Comparison of ENCODE assay signal across 11 mouse cellular contexts in the genomic region with DNA sequence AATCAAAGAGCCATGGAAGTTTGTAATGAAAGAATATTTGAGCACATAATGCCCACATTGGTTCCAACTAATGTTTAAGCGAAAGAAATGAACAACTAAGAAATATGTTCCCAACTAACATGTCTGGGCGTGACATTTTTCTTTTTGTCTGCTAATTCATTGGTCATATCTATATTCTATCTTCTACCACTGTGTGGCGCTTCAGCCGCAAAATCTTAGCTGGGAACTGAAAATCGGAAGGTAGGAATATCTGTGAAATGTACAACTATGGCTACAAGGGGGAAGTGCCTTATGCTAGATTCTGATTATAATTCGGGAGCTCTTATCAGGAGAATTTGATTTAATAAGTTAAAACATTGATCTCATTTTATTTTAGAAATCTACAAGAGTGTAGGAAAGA.
DNase-seq lines count a peak whose midpoint lies in the region; ATAC-seq and TF ChIP-seq lines count a peak whose summit lies in the region.
"Had no signal": no experiment of that assay in that cellular context is flagged by ENCODE, and none has a peak within 500 bp of the region (broad histone marks: within the 10 kb centered on the region; RNA-seq: fewer than 3 reads in every experiment).

No protein-coding gene starts in this region.

- H3K27me3 ChIP-seq in embryonic facial prominence, embryonic 11.5 days (ENCODE audit: control insufficient read depth, insufficient read depth, low read length), result no peaks in the 10 kb centered on the region
- no peaks in the 10 kb centered on the region for H3K27me3 ChIP-seq in embryonic facial prominence, embryonic 10.5 days (replicated peaks; ENCODE audit: low read depth, poor library complexity, severe bottlenecking)
- H3K27me3 ChIP-seq in MEL (ENCODE audit: control insufficient read depth in 1 of 2, insufficient read depth in 2 of 2, low read length in 2 of 2), result peaks cover 0 to 2% of the 10 kb centered on the region in 2 experiments; a peak in 2 of 4 replicates
- H3K27me3 ChIP-seq: neural tube, embryonic 12.5 days had no signal

- no peaks in the 10 kb centered on the region for H3K4me1 ChIP-seq in embryonic facial prominence, embryonic 11.5 days (ENCODE audit: control insufficient read depth, insufficient read depth, low read length)
- H3K4me1 ChIP-seq in embryonic facial prominence, embryonic 10.5 days, result no peaks in the 10 kb centered on the region
- H3K4me1 ChIP-seq in MEL (ENCODE audit: control insufficient read depth in 1 of 2, insufficient read depth in 2 of 2, low read length in 2 of 2), result no peaks in the 10 kb centered on the region
- H3K4me1 ChIP-seq: neural tube, embryonic 12.5 days had no signal

- no peaks in the 10 kb centered on the region for H3K79me2 ChIP-seq in MEL (ENCODE audit: control insufficient read depth, insufficient read depth, low read length, poor library complexity)

- peak; percentile 58 for TF ChIP-seq CTCF in left cerebral cortex, adult 2 months (IDR thresholded peaks at IDR 0.05)
- TF ChIP-seq CTCF in MEL (IDR thresholded peaks at IDR 0.05 in 2 of 3, conservative IDR thresholded peaks at IDR 0.05 in 1 of 3; ENCODE audit: control insufficient read depth in 1 of 3, insufficient read depth in 1 of 3, low read depth in 2 of 3, low read length in 3 of 3, poor library complexity in 1 of 3, severe bottlenecking in 1 of 3), result peak; percentile 16 to 67 (median 22); a peak in 4 of 6 replicates

- TF ChIP-seq RAD21 in MEL (IDR thresholded peaks at IDR 0.05; ENCODE audit: low read depth, low read length), result peak; percentile 64

- peak; percentile 56 for DNase-seq in embryonic facial prominence, embryonic 11.5 days (ENCODE audit: low spot score)
- no peak for DNase-seq in embryonic facial prominence, embryonic 10.5 days (ENCODE audit: low spot score)
- DNase-seq in left cerebral cortex, adult 2 months (ENCODE audit: extremely low spot score in 1 of 2, low spot score in 2 of 2), result no peak
- DNase-seq in left cerebral cortex, adult 8-10 months (ENCODE audit: low spot score in 2 of 2), result no peak
- peak; percentile 37 for DNase-seq in MEL (ENCODE audit: low read depth, low spot score)
- no peak for DNase-seq in testis, postnatal 14 days (ENCODE audit: low spot score)
- no peak for DNase-seq in thymus, postnatal 14 days
- DNase-seq: cerebellum, postnatal 36 days; lung, adult 18-20 months had no signal

- intact Hi-C loops in left cerebral cortex, adult 2 months (cut with DNase I), result loop anchor here (5.0 kb wide), 2 partner anchors 741 to 826 kb away; a partner anchor contains a TSS

- 52% methylated on average over 6 of the region's 6 CpGs for WGBS in embryonic facial prominence, embryonic 11.5 days
- 56% methylated on average over 6 of the region's 6 CpGs for WGBS in embryonic facial prominence, embryonic 10.5 days

- H3K4me2 ChIP-seq in embryonic facial prominence, embryonic 11.5 days (ENCODE audit: low read depth, low read length), result no peak overlapping the region
- H3K4me2 ChIP-seq: neural tube, embryonic 12.5 days had no signal

- no peak for TF ChIP-seq EP300 in MEL (IDR thresholded peaks at IDR 0.05; ENCODE audit: low read depth in 1 of 2, low read length in 2 of 2)

- no peaks in the 10 kb centered on the region for H3K9me3 ChIP-seq in embryonic facial prominence, embryonic 11.5 days (replicated peaks; ENCODE audit: control insufficient read depth, low read length)
- no peaks in the 10 kb centered on the region for H3K9me3 ChIP-seq in embryonic facial prominence, embryonic 10.5 days
- H3K9me3 ChIP-seq in MEL (replicated peaks; ENCODE audit: insufficient read depth, low read length), result no peaks in the 10 kb centered on the region
- H3K9me3 ChIP-seq: neural tube, embryonic 12.5 days had no signal

- ATAC-seq in embryonic facial prominence, embryonic 11.5 days (replicated peaks; ENCODE audit: insufficient number of reproducible peaks, low FRiP score, low TSS enrichment, low read depth), result no peak
- ATAC-seq in megakaryocyte, adult 5-6 weeks (ENCODE audit: poor library complexity, severe bottlenecking), result peak; percentile 87

- no peak for TF ChIP-seq POLR2A in MEL (IDR thresholded peaks at IDR 0.05; ENCODE audit: control insufficient read depth in 1 of 2, insufficient read depth in 1 of 2, low read depth in 1 of 2, low read length in 2 of 2, poor library complexity in 1 of 2)

- no peak overlapping the region for H3K27ac ChIP-seq in embryonic facial prominence, embryonic 11.5 days (replicated peaks; ENCODE audit: low read depth, low read length)
- H3K27ac ChIP-seq in embryonic facial prominence, embryonic 10.5 days (replicated peaks), result no peak overlapping the region
- no peak overlapping the region for H3K27ac ChIP-seq in left cerebral cortex, adult 2 months
- no peak overlapping the region for H3K27ac ChIP-seq in MEL (ENCODE audit: control insufficient read depth, low read depth, low read length)
- H3K27ac ChIP-seq: neural tube, embryonic 12.5 days had no signal

- H3K4me3 ChIP-seq in embryonic facial prominence, embryonic 11.5 days (ENCODE audit: low read depth, low read length), result no peak overlapping the region
- H3K4me3 ChIP-seq in embryonic facial prominence, embryonic 10.5 days, result no peak overlapping the region
- H3K4me3 ChIP-seq in left cerebral cortex, adult 2 months, result no peak overlapping the region
- H3K4me3 ChIP-seq in MEL (ENCODE audit: control insufficient read depth in 1 of 2, insufficient read depth in 1 of 2, low read depth in 2 of 2, low read length in 2 of 2), result no peak overlapping the region
- H3K4me3 ChIP-seq: neural tube, embryonic 12.5 days had no signal

- H3K9ac ChIP-seq in embryonic facial prominence, embryonic 11.5 days (replicated peaks; ENCODE audit: low read length), result no peak overlapping the region
- no peak overlapping the region for H3K9ac ChIP-seq in MEL (ENCODE audit: control insufficient read depth, low read depth, low read length, poor library complexity, severe bottlenecking)
- H3K9ac ChIP-seq: neural tube, embryonic 12.5 days had no signal

- H3K36me3 ChIP-seq in embryonic facial prominence, embryonic 11.5 days (replicated peaks; ENCODE audit: control insufficient read depth, insufficient read depth, low read depth, low read length), result no peaks in the 10 kb centered on the region
- no peaks in the 10 kb centered on the region for H3K36me3 ChIP-seq in embryonic facial prominence, embryonic 10.5 days (replicated peaks)
- no peaks in the 10 kb centered on the region; a peak in 1 of 4 replicates for H3K36me3 ChIP-seq in MEL (ENCODE audit: control insufficient read depth in 1 of 2, insufficient read depth in 2 of 2, low read length in 2 of 2)
- H3K36me3 ChIP-seq: neural tube, embryonic 12.5 days had no signal

TF ChIP-seq in MEL, 35 proteins besides CTCF, POLR2A, EP300 and RAD21:
- TF ChIP-seq SMC3 (IDR thresholded peaks at IDR 0.05; ENCODE audit: low read depth, low read length), result peak; percentile 68
- no peak for TF ChIP-seq ELF1 (IDR thresholded peaks at IDR 0.05; ENCODE audit: low read depth, low read length)
- TF ChIP-seq KAT2A (conservative IDR thresholded peaks at IDR 0.05; ENCODE audit: low read depth, low read length), result no peak
- peak; percentile 39 for TF ChIP-seq ZC3H11A (IDR thresholded peaks at IDR 0.05; ENCODE audit: low read depth, low read length)

Comparison
In these comparisons a context has a peak if more than half of its experiments do, and no peak if none do; other contexts are left out.
1. DNase-seq: peak in embryonic facial prominence, embryonic 11.5 days (single experiment) and MEL (single experiment); none in embryonic facial prominence, embryonic 10.5 days (single experiment), left cerebral cortex, adult 2 months (0 of 2), left cerebral cortex, adult 8-10 months (0 of 2), testis, postnatal 14 days (single experiment) and thymus, postnatal 14 days (single experiment).